Mouse (Mus musculus): ENCODE measurements around the gene Rpl36. TPM values are rescaled to one million over a fixed set of nuclear protein-coding genes. Genes with fewer than 3 reads are reported as not detected.

Rpl36 gene
- total and polyA plus RNA-seq, 3 experiments: 671 to 1,357 (median 795) TPM

- Histone ChIP-seq H3K9ac (ENCODE audit: low read depth, low read length) (no peak overlapping the region), H3K79me2 (replicated peaks; ENCODE audit: control insufficient read depth, insufficient read depth, low read length) (no peaks in the 10 kb centered on the region), H3K36me3 (ENCODE audit: control insufficient read depth, insufficient read depth, low read length) (no peaks in the 10 kb centered on the region), H3K4me3 (no peak overlapping the region), H3K27me3 (ENCODE audit: control insufficient read depth, insufficient read depth, low read length) (no peaks in the 10 kb centered on the region), H3K27ac (no peak overlapping the region), H3K4me1 (ENCODE audit: control insufficient read depth, insufficient read depth, low read length) (no peaks in the 10 kb centered on the region)
- TF ChIP-seq EP300 (IDR thresholded peaks at IDR 0.05; ENCODE audit: insufficient read depth, low read depth, low read length) (no peak), POLR2A (IDR thresholded peaks at IDR 0.05; ENCODE audit: insufficient read depth, low read depth, low read length) (no peak), CTCF (IDR thresholded peaks at IDR 0.05) (no peak)
- no peak for DNase-seq
- WGBS: 91% methylated on average over 3 of the region's 3 CpGs
- intact Hi-C loops (cut with DNase I): no loop called here
Measured at GRCm38 (mm10) chr17:56572939-56573338, 40.3 kb upstream of the Rpl36 start.

DNA sequence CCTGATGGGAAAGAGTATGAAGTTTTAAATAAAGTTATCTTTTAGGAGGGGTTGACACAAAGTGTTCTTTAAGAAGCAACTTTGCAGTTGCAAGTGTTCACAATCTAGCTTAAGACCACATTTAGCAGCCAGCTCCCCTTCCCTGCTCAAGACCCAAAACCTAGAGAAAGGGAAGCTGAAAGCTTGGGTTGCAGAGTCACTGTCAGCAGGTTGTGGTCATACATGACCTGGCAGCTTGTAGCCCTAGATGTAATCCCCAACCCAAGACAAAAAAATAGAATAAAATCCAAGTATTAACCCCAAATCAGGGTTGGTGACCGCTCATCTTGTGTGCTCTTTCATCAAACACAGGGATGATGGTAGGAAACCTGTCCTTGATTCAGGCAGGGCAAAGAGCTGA is 30.1 kb upstream of the Rpl36 start:
- intact Hi-C loops (cut with DNase I): loop anchor here (5.0 kb wide), 1 partner anchor 44 kb away; the partner anchor contains the start of genes Catsperd and Lonp1
- peak overlapping the region; percentile 98 for H3K27ac ChIP-seq

GRCm38 (mm10) chr17:56583611-56584256 is 29.5 kb upstream of the Rpl36 start:
- intact Hi-C loops (cut with DNase I): loop anchor here (5.0 kb wide), 1 partner anchor 44 kb away; the partner anchor contains the start of genes Catsperd and Lonp1

More for the DNA sequence above, 30.1 kb upstream of the Rpl36 start:
- 61% methylated on average over 1 of the region's 1 CpGs for WGBS
- no peaks in the 10 kb centered on the region for H3K27me3 ChIP-seq (ENCODE audit: control insufficient read depth, insufficient read depth, low read length)
- H3K4me3 ChIP-seq: peak overlapping the region; percentile 100
- H3K9ac ChIP-seq (ENCODE audit: low read depth, low read length): peak overlapping the region; percentile 17
- H3K79me2 ChIP-seq (replicated peaks; ENCODE audit: control insufficient read depth, insufficient read depth, low read length): peaks cover 16% of the 10 kb centered on the region
- peaks cover 30% of the 10 kb centered on the region for H3K36me3 ChIP-seq (ENCODE audit: control insufficient read depth, insufficient read depth, low read length)
- no peak for DNase-seq
- H3K4me1 ChIP-seq (ENCODE audit: control insufficient read depth, insufficient read depth, low read length): peaks cover 21% of the 10 kb centered on the region
- TF ChIP-seq EP300 (IDR thresholded peaks at IDR 0.05; ENCODE audit: insufficient read depth, low read depth, low read length) (no peak), POLR2A (IDR thresholded peaks at IDR 0.05; ENCODE audit: insufficient read depth, low read depth, low read length) (no peak), CTCF (IDR thresholded peaks at IDR 0.05) (no peak)

DNA sequence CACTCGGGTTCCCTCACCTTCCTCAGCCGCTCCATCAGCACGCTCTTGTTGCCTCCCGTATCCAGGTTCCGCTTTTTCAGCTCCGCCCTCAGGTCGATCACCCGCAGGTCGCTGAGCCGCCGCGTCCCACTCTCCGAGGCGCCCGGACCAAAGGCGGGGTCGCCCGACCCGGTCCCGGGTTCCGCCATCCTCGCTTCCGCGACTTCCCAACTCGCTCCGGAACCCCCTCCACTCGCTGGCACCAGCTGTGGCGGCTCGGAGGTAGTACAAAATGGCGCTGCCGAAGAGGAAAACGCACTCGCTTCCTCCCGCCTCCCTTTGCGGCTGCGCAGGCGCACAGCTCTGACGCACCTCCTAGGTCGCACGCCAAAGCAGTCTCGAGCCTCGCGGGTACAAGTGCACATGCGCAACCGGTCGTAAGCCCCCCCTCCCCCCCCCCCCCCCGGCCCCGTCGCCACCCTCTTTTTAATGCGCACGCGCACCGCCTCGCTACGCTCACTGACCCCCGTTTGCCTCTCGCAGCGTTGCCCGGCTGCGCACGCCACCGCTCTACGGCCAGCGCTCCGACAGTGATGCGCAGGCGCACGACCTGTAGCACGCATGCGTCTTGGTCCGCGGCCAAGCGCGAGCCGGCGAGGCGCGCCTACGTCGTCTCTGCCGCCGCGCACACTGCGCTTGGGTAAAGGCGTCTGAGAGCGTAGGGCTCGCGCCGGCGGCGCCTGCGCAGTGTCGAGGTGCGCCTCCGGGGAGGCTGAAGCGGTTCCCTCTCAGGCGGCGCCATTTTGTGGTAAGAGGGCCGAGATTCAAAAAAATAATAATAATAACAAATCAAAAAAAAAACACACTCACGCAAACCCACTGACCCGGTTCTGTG is 28.7 kb upstream of the Rpl36 start, which contains the start of the genes Safb2 and Safb:
Safb2 (minus strand) TSS at position 329 of the 874 bp plus-strand sequence.
Safb (plus strand) TSS at position 569 of the 874 bp plus-strand sequence.
- WGBS: under 1% methylated on average over 97 of the region's 101 CpGs
- no peaks in the 10 kb centered on the region for H3K27me3 ChIP-seq (ENCODE audit: control insufficient read depth, insufficient read depth, low read length)
- TF ChIP-seq POLR2A (IDR thresholded peaks at IDR 0.05; ENCODE audit: insufficient read depth, low read depth, low read length): peak; percentile 92
- TF ChIP-seq EP300 (IDR thresholded peaks at IDR 0.05; ENCODE audit: insufficient read depth, low read depth, low read length): peak; percentile 72
- TF ChIP-seq CTCF (IDR thresholded peaks at IDR 0.05): peak; percentile 25; the same call in 1 of the 2 replicates
- intact Hi-C loops (cut with DNase I): loop anchor here (5.0 kb wide), 1 partner anchor 43 kb away; the partner anchor contains the start of genes Catsperd and Lonp1
- H3K36me3 ChIP-seq (ENCODE audit: control insufficient read depth, insufficient read depth, low read length): peaks cover 33% of the 10 kb centered on the region
- peaks cover 23% of the 10 kb centered on the region for H3K4me1 ChIP-seq (ENCODE audit: control insufficient read depth, insufficient read depth, low read length)
- H3K79me2 ChIP-seq (replicated peaks; ENCODE audit: control insufficient read depth, insufficient read depth, low read length): peaks cover 16% of the 10 kb centered on the region
- H3K9ac ChIP-seq (ENCODE audit: low read depth, low read length): peak within 1 kb of the TSS; percentile 97
- H3K4me3 ChIP-seq: peak within 1 kb of the TSS; percentile 100
- H3K27ac ChIP-seq: peak within 1 kb of the TSS; percentile 98
- DNase-seq: peak; percentile 100

More at GRCm38 (mm10) chr17:56583611-56584256, 29.5 kb upstream of the Rpl36 start:
- peak; percentile 18 to 63 for DNase-seq
- peak overlapping the region; percentile 98 for H3K27ac ChIP-seq
- peaks cover 33% of the 10 kb centered on the region for H3K36me3 ChIP-seq (ENCODE audit: control insufficient read depth, insufficient read depth, low read length)
- peaks cover 23% of the 10 kb centered on the region for H3K4me1 ChIP-seq (ENCODE audit: control insufficient read depth, insufficient read depth, low read length)
- H3K9ac ChIP-seq (ENCODE audit: low read depth, low read length): peak overlapping the region; percentile 97
- peak overlapping the region; percentile 100 for H3K4me3 ChIP-seq
- TF ChIP-seq CTCF (IDR thresholded peaks at IDR 0.05) (no peak), EP300 (IDR thresholded peaks at IDR 0.05; ENCODE audit: insufficient read depth, low read depth, low read length) (no peak), POLR2A (IDR thresholded peaks at IDR 0.05; ENCODE audit: insufficient read depth, low read depth, low read length) (no peak)
- H3K27me3 ChIP-seq (ENCODE audit: control insufficient read depth, insufficient read depth, low read length): no peaks in the 10 kb centered on the region
- H3K79me2 ChIP-seq (replicated peaks; ENCODE audit: control insufficient read depth, insufficient read depth, low read length): peaks cover 17% of the 10 kb centered on the region
- under 1% methylated on average over 33 of the region's 33 CpGs for WGBS

DNA sequence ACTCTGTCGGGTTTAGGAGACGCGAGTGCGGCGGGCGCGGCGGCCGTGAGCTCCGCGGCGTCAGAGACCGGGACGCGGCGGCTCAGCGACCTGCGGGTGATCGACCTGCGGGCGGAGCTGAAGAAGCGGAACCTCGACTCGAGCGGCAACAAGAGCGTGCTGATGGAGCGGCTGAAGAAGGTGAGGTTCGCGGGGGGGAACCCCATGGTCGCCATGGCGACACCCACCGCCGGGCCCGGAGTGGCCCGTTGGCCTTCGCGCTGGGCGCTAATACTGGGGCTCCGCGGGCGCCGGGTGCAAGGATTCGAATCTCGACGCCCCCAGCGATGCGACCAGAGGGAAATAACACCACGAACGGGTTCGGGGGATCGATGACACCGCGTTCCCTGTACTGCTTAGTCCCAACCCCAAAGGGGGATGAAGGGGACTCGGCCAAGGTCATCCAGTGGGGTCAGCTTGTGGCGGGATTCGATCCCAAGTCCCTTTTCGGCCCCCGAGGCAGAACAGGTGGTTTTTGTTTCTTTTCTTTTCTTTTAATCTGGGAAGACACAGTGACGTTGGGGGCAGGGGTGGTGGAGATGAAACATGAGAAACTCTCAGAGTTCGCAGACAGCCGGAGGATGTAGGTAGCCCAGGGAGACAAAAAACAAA is 27.9 kb upstream of the Rpl36 start:
- peak in 1 of 2 experiments; percentile 76 for DNase-seq
- H3K4me3 ChIP-seq: peak overlapping the region; percentile 88
- peaks cover 23% of the 10 kb centered on the region for H3K4me1 ChIP-seq (ENCODE audit: control insufficient read depth, insufficient read depth, low read length)
- no peak for TF ChIP-seq EP300 (IDR thresholded peaks at IDR 0.05; ENCODE audit: insufficient read depth, low read depth, low read length)
- intact Hi-C loops (cut with DNase I): no loop called here
- H3K27ac ChIP-seq: peak overlapping the region; percentile 98
- H3K9ac ChIP-seq (ENCODE audit: low read depth, low read length): peak overlapping the region; percentile 91
- no peaks in the 10 kb centered on the region for H3K27me3 ChIP-seq (ENCODE audit: control insufficient read depth, insufficient read depth, low read length)
- peaks cover 33% of the 10 kb centered on the region for H3K36me3 ChIP-seq (ENCODE audit: control insufficient read depth, insufficient read depth, low read length)
- peaks cover 16% of the 10 kb centered on the region for H3K79me2 ChIP-seq (replicated peaks; ENCODE audit: control insufficient read depth, insufficient read depth, low read length)
- under 1% methylated on average over 61 of the region's 61 CpGs for WGBS

Measured in heart, adult 2 months (tissue).